Mouse (Mus musculus): Measurements from ENCODE around the gene Bms1.

Gene Bms1

DNA sequence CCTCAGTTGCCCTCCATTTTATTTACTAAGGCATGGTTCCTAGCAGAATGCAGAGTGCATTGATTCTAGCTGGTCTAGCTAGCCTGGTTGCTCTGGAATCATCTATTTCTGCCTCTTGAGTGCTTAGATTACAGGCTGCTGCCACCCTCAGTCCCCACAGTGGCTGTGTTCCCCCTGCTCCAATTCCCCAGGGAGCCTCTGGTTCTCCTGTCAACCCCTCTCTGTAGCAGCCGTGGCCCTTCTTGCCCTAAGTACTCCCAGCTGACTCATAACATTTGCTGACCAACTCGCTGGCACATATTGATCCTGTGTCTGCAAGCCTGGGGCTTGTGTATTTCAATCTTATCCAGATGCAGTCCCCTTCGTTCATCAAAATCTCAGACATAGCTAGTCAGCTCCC, 53.1 kb downstream of the Bms1 start:
- peak; percentile 22 to 32 for DNase-seq (ENCODE audit: inconsistent age in 2 of 2, low spot score in 1 of 2)

DNA sequence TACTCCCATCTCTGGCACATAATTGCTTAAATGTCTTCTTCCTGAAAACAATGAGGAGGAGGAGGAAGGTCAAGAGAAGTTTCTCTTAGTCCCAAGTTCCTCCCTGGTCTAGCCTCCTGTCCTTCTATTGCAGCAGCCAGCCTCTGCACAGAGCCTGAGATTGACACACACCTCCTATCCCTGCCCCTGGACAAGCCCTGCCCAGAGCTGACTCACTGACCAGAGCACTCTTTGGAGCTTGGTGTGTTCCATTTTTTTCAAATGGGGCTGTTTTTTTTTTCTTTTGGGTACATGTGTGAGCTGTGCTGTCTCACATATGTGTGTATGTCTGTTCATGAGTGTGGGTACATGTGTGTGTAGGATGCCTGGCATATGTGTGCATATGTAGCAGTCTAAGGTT, 53.5 kb downstream of the Bms1 start:
- no peak for DNase-seq (ENCODE audit: inconsistent age in 2 of 2, low spot score in 1 of 2)

DNA sequence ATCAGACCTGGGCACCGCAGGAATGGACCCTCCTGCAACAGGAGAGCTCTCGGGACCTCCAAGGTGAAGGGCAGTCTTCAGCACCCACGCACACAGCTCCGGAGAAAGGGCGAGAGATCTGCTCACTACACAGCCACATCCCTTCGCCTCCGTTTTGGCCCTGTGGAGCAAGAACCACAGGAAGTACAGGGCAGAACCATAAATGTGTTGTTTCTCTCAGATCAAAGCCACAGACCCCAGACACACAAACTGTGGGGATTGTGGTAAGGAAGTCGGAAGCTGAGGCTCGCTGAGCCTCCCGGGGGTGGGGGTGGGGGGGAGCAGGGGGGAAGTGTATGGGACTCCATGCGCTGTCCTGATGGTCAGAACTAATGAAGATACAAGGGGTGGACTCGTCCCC, 68.9 kb downstream of the Bms1 start:
- no peak for DNase-seq (ENCODE audit: inconsistent age in 2 of 2, low spot score in 1 of 2)

DNA sequence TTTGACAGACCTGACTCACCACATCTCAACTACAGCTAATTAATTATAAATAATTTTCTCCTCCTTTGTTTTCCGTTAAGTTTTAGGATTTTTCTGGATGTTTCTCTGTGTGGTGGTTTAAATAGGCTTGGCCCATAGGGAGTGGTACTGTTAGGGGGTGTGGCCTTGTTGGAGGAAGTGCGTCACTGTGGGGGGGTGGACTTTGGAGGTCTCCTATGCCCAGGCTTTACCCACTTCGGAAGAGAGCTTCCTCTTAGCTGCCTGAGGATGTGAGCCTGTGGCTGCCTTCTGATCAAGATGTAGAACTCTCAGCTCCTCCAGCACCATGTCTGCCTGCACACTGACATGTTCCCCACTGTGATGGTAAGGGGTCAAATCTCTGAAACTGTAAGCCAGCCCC, 71.1 kb downstream of the Bms1 start:
- DNase-seq (ENCODE audit: inconsistent age in 2 of 2, low spot score in 1 of 2), result no peak

DNA sequence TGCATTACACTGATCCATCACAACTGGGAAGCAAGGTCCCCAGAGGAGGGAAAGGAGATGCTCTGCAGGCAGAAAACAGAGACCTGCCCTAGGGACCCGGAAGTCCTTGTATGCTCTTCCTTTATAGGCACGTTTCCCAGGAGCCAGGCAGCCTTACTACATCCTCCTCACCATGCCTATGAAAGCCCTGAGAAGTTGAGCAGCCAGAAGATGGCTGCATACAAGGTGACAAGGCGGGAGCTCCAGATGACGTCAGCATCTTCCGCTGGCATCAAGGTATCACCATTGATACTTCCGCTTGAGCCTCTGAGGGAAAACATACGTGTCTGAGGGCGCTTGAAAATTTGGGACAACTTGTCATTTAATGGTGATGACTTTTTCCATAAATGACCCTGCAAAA, 72.0 kb downstream of the Bms1 start:
- no peak for DNase-seq (ENCODE audit: inconsistent age in 2 of 2, low spot score in 1 of 2)

DNA sequence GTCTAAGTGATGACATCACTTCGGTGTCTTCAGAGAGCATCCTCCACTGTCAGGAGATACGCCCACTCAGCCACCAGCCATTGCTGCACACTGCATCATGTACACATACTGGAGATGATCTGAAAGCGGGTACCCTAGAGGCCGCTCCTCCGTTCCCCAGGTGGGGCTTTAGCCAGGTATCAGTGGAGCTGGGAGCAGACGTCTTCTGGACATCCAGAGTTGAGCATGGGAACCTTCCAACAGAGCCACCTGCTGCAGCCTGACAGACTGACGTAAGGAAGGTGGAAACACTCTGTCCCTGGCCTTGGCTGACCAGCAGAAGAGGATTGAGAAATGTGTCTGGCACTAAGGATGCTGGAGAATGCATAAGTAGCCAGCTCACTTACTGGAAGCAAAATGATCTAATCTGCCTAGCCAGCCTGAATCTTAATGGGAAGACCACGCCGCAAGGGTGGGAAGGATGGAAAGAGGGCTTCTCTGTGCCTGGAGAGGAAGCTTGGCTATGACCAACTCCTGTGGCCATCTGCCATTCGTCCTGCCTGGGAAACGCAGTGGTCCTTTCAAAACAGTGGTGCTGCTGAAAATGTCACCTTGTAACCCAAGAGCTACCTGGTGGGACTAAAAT, 77.3 kb downstream of the Bms1 start:
- no peak for DNase-seq (ENCODE audit: inconsistent age in 2 of 2, low spot score in 1 of 2)

DNA sequence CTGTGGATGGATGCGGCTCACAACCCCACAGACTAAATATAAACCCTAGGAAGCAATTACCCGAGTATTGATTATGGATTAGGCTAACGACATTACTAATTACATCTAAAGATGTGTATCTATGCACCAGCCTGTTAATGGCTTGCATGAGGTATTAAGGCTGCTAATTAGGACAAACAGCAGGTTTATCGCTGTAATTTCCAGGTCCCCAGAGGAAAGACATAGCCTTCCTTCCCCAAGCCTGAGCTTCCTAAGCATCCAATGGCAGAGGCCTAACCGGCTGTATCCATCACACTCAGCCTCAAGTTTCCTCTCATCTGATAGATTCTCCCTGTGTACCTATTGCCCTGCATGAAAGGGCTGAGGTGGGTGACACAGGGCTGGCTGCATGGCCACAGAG, 81.6 kb downstream of the Bms1 start:
- no peak for DNase-seq (ENCODE audit: inconsistent age in 2 of 2, low spot score in 1 of 2)

DNA sequence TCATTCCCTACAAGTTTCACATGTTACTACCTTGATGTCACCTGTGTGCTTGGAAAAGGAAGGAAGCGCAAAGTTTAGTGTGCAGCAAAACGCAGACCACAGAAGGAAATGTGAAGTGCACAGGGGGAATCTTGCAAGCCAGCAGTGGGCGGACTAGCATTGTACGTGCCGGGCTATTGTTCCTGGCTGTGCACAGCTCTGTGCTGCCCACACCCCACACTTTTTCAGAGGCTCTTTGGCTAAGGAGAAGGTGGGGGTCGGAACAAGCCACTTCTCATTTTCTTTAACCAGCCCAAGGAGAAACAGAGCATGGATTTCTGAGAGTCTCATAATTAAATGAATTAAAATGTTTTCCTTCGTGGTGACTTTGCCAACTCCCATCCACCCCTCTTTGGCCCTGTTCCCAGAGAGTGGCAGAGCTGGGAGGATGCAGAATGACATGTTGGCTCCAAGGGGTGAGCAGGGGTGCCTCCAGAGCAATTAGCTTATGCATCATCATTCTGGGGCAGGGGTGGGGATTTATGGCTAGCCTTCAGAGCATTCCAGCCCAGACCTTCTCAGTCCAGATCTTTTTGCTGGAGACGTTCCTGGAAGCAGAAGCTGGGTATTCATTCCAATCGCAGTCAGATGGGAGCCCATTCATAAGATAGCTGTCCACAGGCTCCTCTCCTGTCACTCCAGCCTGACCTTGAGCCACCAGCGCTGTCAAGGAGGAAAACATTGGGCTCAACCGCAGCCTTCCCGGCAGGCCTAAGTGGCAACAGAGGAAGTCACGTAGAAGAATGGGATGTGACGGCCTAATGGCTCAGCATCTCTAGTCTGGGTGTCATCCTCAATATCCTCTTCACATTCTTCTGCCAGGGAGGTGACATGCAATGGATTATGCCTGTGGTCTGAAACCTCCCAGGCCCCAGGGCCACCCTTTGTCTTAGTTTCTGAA, 82.5 kb downstream of the Bms1 start:
- DNase-seq (ENCODE audit: inconsistent age in 2 of 2, low spot score in 1 of 2), result peak in 1 of 2 experiments; percentile 23

DNA sequence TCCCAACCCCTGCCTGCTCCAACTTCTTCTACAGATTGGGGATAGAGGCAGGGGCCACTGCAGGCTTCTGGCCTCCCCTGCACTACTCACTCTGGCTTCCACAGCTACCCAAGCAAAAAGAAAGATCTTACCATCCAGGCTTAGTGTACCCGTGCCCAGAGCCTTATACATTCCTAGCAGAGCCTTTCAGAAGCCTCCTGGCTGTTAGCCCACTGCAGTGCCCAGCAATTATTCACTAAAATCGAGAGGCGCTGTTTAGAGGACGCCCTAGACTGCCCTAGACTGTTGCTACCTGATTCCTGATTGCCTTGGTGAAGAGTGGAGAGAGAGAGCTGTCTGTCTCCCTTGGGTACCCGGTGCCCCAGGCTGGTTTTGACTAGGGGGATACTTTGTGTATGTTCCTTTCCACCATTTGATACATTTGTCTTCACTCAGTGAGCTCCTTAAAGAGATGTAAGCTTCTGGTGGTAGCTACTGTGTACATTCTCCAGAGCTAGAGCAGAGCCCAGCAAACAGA, 83.3 kb downstream of the Bms1 start:
- DNase-seq (ENCODE audit: inconsistent age in 2 of 2, low spot score in 1 of 2), result no peak

DNA sequence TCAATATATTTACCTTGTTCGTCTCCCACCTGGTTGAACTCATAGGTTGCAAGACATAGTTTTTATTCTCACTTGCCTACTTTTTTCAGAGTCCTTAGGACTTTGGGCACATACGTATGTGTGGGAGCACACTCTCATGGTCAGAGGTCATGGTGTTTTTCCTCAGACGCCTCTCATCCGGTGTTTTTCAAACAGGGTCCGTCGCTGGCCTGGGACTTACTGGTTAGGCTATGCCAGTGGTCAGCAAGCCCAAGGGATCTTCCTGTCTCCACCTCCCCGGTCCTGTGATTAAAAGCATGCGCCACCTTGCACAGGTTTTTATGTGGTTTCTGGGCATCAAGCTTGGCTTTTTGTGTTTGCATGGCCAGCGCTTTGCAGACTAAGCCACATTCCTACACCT, 85.4 kb downstream of the Bms1 start:
- DNase-seq (ENCODE audit: inconsistent age in 2 of 2, low spot score in 1 of 2), result no peak

All from adrenal gland, adult (tissue).